Mouse (Mus musculus): ENCODE results near the gene Mansc1. TPM values are rescaled to one million over a fixed set of nuclear protein-coding genes. Genes with fewer than 3 reads are reported as not detected.

The Mansc1 gene
- total RNA-seq, 2 experiments from 2014 or later = 0.98 to 1.1 TPM

- no peak for TF ChIP-seq CTCF (IDR thresholded peaks at IDR 0.05)
- no peak for DNase-seq
- Histone ChIP-seq H3K4me3 (no peak overlapping the region), H3K27ac (no peak overlapping the region)
- intact Hi-C loops (cut with DNase I) = no loop called here
These were observed 1.3 kb upstream of the Mansc1 start for GRCm38 (mm10) chr6:134633553-134633952.

GRCm38 (mm10) chr6:134632756-134633155 lies 468 bp upstream of the Mansc1 start:
- Histone ChIP-seq H3K4me3 (peak overlapping the region; percentile 79), H3K27ac (peak overlapping the region; percentile 82)
- TF ChIP-seq CTCF (IDR thresholded peaks at IDR 0.05) = no peak
- intact Hi-C loops (cut with DNase I) = no loop called here
- no peak for DNase-seq

GRCm38 (mm10) chr6:134630447-134630846 lies 1.8 kb downstream of the Mansc1 start:
- Histone ChIP-seq H3K27ac (peak overlapping the region; percentile 4; the same call in 1 of the 2 replicates), H3K4me3 (peak overlapping the region; percentile 1; the same call in 1 of the 2 replicates)
- no peak for TF ChIP-seq CTCF (IDR thresholded peaks at IDR 0.05)
- DNase-seq = no peak
- intact Hi-C loops (cut with DNase I) = no loop called here

- TF ChIP-seq CTCF (IDR thresholded peaks at IDR 0.05) = no peak
- Histone ChIP-seq H3K4me3 (no peak overlapping the region), H3K27ac (no peak overlapping the region)
- intact Hi-C loops (cut with DNase I) = no loop called here
- no peak for DNase-seq
These were observed 5.7 kb downstream of the Mansc1 start for GRCm38 (mm10) chr6:134626564-134626963.

- intact Hi-C loops (cut with DNase I) = no loop called here
These were observed 6.9 kb downstream of the Mansc1 start for GRCm38 (mm10) chr6:134625431-134625830.

GRCm38 (mm10) chr6:134621552-134621949 lies 10.7 kb downstream of the Mansc1 start:
- TF ChIP-seq CTCF (IDR thresholded peaks at IDR 0.05) = no peak
- DNase-seq = no peak
- Histone ChIP-seq H3K27ac (no peak overlapping the region), H3K4me3 (no peak overlapping the region)
- intact Hi-C loops (cut with DNase I) = no loop called here

More at GRCm38 (mm10) chr6:134625431-134625830, 6.9 kb downstream of the Mansc1 start:
- DNase-seq = no peak
- no peak overlapping the region for H3K4me3 ChIP-seq
- no peak overlapping the region for H3K27ac ChIP-seq
- no peak for TF ChIP-seq CTCF (IDR thresholded peaks at IDR 0.05)

- H3K4me3 ChIP-seq = no peak overlapping the region
- TF ChIP-seq CTCF (IDR thresholded peaks at IDR 0.05) = peak; percentile 64
- peak; percentile 39 for DNase-seq
- H3K27ac ChIP-seq = no peak overlapping the region; the same call in 1 of the 2 replicates
- intact Hi-C loops (cut with DNase I) = no loop called here
These were observed 11.3 kb downstream of the Mansc1 start for GRCm38 (mm10) chr6:134620846-134621551.

GRCm38 (mm10) chr6:134620129-134620528 lies 12.2 kb downstream of the Mansc1 start:
- DNase-seq = no peak
- Histone ChIP-seq H3K27ac (no peak overlapping the region), H3K4me3 (no peak overlapping the region)
- intact Hi-C loops (cut with DNase I) = no loop called here
- TF ChIP-seq CTCF (IDR thresholded peaks at IDR 0.05) = no peak

- intact Hi-C loops (cut with DNase I) = no loop called here
- no peak overlapping the region for H3K4me3 ChIP-seq
- no peak for TF ChIP-seq CTCF (IDR thresholded peaks at IDR 0.05)
These were observed 14.7 kb downstream of the Mansc1 start for GRCm38 (mm10) chr6:134617589-134617988.

GRCm38 (mm10) chr6:134614723-134615648 lies 17.3 kb downstream of the Mansc1 start:
- no peak; the same call in none of the 2 replicates for TF ChIP-seq CTCF (IDR thresholded peaks at IDR 0.05)
- intact Hi-C loops (cut with DNase I) = loop anchor here (1.0 kb wide), 1 partner anchor 190 kb away; no protein-coding TSS in a partner anchor
- Histone ChIP-seq H3K27ac (peak overlapping the region; percentile 51; the same call in 1 of the 2 replicates), H3K4me3 (peak overlapping the region; percentile 66)
- peak; percentile 90 for DNase-seq

More at GRCm38 (mm10) chr6:134617589-134617988, 14.7 kb downstream of the Mansc1 start:
- H3K27ac ChIP-seq = no peak overlapping the region
- no peak for DNase-seq

- DNase-seq = no peak
- H3K27ac ChIP-seq = no peak overlapping the region
- no peak for TF ChIP-seq CTCF (IDR thresholded peaks at IDR 0.05)
- H3K4me3 ChIP-seq = no peak overlapping the region
- intact Hi-C loops (cut with DNase I) = no loop called here
These were observed 18.0 kb downstream of the Mansc1 start for GRCm38 (mm10) chr6:134614322-134614721.

GRCm38 (mm10) chr6:134611896-134612295 lies 20.4 kb downstream of the Mansc1 start:
- H3K4me3 ChIP-seq = no peak overlapping the region
- DNase-seq = no peak
- TF ChIP-seq CTCF (IDR thresholded peaks at IDR 0.05) = no peak
- intact Hi-C loops (cut with DNase I) = no loop called here
- H3K27ac ChIP-seq = no peak overlapping the region

GRCm38 (mm10) chr6:134610380-134610779 lies 21.9 kb downstream of the Mansc1 start:
- Histone ChIP-seq H3K4me3 (no peak overlapping the region), H3K27ac (no peak overlapping the region)
- TF ChIP-seq CTCF (IDR thresholded peaks at IDR 0.05) = no peak
- DNase-seq = no peak
- intact Hi-C loops (cut with DNase I) = no loop called here

Data from gastrocnemius, adult 2 months (tissue).